Mouse (Mus musculus): Measurements from ENCODE around the gene Gm5737. TPM values are rescaled to one million over a fixed set of nuclear protein-coding genes. Genes with fewer than 3 reads are reported as not detected.

Gene Gm5737
- total RNA-seq, 2 experiments from 2014 or later = not detected

DNA sequence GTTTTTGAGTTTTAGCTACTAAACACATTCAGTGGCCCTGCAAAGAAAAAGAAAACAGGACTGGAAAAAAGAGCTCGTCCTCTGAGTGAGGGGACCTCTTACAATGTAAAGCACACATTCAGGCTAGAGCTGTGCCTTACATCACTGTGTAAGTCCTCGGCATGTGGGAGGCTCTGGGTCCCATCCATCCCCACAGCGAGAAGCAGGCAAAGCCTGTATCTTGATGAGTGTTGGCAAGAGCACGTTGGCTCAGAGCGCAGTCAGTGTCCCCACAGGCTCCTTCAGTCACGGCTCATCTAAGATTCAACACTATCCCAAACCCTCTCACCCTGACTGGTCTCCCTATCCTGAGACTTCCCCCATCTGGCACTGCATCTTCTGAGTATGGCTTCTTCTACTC lies 66.1 kb downstream of the Gm5737 start:
- DNase-seq = no peak

DNA sequence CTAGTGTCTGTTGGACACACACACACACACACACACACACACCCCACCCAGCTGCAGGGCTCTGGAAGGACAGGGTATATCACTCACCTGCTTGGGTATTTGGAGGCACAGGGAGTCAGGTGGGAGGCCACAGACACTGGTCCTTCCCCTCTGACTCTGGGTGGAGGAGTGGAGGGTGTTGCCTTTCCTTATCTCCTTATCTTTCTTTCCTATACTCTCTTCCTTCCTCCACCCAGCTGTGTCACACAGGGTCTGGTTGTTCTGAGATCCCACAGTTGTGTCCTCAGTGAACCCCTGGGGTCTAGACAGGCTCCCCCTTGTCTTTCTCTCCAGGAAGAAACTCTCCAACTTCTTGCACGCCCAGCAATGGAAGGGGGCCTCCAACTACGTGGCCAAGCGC lies 67.8 kb downstream of the Gm5737 start:
- no peak for DNase-seq

DNA sequence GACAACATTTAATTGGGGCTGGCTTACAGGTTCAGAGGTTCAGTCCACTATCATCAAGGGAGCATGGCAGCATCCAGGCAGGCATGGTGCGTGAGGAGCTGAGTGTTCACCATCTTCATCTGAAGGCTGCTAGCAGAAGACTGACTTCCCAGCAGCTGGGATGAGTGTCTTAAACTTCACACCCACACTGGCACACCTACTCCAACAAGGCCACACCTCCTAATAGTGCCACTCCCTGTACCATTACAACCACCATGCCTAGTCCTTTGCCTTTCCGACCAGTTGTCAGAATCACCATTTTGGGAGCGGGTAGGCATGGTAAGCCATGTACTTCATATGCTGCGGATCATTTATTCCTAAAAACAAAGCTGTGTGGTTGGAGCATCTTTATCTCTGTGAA lies 68.6 kb downstream of the Gm5737 start:
- no peak for DNase-seq

Other genes starting within 250 kb of the Gm5737 start
- gene Uqcrc2, start 177.2 kb upstream of the Gm5737 start, total RNA-seq (2021) = 100 to 1,000 TPM; 224 to 229 TPM
- not detected for gene Pdzd9, start 142.0 kb upstream of the Gm5737 start, total RNA-seq (2021)
- 10 to 100 TPM; 81.3 to 83.1 TPM for gene Mosmo, start 134.7 kb upstream of the Gm5737 start, total RNA-seq (2021)
- gene Vwa3a, start 73.0 kb upstream of the Gm5737 start, total RNA-seq (2021) = 10 to 100 TPM; 14.1 to 16.0 TPM
- 10 to 100 TPM; 24.8 to 26.7 TPM for gene Eef2k, start 30.5 kb downstream of the Gm5737 start, total RNA-seq (2021)
- gene Polr3e, start 105.4 kb downstream of the Gm5737 start, total RNA-seq (2021) = 10 to 100 TPM; 25.7 to 26.6 TPM
- gene Cdr2, start 169.9 kb downstream of the Gm5737 start, total RNA-seq (2021) = 1 to 10 TPM; 4.6 to 5.6 TPM
- 1 to 10 TPM; 1.8 to 2.0 TPM for gene Mfsd13b, start 170.1 kb downstream of the Gm5737 start, total RNA-seq (2021)
- 10 to 100 TPM; 79.8 to 85.9 TPM for gene Mettl9, start 222.1 kb downstream of the Gm5737 start, total RNA-seq (2021)

Data from layer of hippocampus, postnatal 36 days (tissue).